Mouse (Mus musculus): Measurements from ENCODE around the gene H2al2a. TPM values are rescaled to one million over a fixed set of nuclear protein-coding genes. Genes with fewer than 3 reads are reported as not detected.

The H2al2a gene
- not detected in 2 replicates for polyA plus RNA-seq (2012; ENCODE audit: insufficient read depth, low replicate concordance)

DNA sequence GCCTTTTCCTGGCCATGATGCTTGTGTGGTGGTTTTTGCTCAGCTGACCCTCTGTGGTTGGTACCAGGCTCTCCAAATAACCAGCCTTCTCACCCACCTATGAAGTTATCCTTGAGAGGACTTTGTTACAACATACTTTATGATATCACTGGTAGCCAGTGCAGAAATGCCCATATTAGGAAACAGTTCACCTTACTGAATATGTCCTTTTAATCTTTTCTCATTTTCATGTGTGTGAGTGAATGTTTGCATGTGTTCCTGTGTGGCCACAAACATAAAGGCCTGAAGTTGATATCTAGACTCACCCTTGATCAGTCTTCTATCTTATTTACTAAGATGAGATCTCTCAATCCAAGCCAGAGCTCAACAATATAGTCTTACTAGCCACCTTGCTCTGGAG, at the start of gene H2al2a:
H2al2a (minus strand) TSS at position 101 of the 400 bp plus-strand sequence.
- Histone ChIP-seq H3K9me3 (peaks cover 9% of the 10 kb centered on the region; the same call in 1 of the 2 replicates), H3K4me1 (peaks cover under 1% of the 10 kb centered on the region; the same call in 1 of the 2 replicates), H3K36me3 (replicated peaks; ENCODE audit: low read length) (no peaks in the 10 kb centered on the region), H3K4me3 (replicated peaks) (no peak within 1 kb of the TSS), H3K27me3 (replicated peaks) (peaks cover 2% of the 10 kb centered on the region)
- TF ChIP-seq FLI1 (IDR thresholded peaks at IDR 0.05; ENCODE audit: low read length), result no peak
- no peak for TF ChIP-seq GATA1 (IDR thresholded peaks at IDR 0.05; ENCODE audit: borderline replicate concordance, low read length)

GRCm38 (mm10) chr2:18046186-18046585, 49.4 kb upstream of the H2al2a start:
- TF ChIP-seq FLI1 (IDR thresholded peaks at IDR 0.05; ENCODE audit: low read length), result no peak
- TF ChIP-seq GATA1 (IDR thresholded peaks at IDR 0.05; ENCODE audit: borderline replicate concordance, low read length), result no peak
- H3K4me3 ChIP-seq (replicated peaks), result peak overlapping the region; percentile 97
- H3K27me3 ChIP-seq (replicated peaks), result peaks cover 37% of the 10 kb centered on the region

DNA sequence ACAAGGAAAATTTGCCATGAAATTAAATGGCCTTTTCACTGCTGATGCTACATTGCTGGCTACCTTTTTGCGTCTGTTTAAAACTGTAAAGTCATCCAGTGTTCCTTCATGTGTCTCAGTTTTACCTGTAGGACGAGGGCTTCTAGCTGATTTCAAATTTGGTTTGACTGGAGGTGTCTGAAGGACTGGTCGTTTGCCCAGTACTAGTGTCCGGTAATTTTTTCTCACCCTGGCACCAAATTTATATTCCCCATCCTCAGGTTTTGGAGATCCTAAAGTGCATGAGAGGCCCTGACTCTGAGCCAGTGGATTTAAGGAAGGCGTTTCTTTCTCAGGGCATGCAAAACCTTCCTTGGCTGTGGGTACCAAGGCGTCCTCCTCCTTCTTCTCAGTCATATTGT, 49.0 kb upstream of the H2al2a start:
- Histone ChIP-seq H3K4me3 (replicated peaks) (peak overlapping the region; percentile 97), H3K27me3 (replicated peaks) (peaks cover 40% of the 10 kb centered on the region), H3K36me3 (replicated peaks; ENCODE audit: low read length) (no peaks in the 10 kb centered on the region), H3K4me1 (peaks cover 44% of the 10 kb centered on the region), H3K9me3 (no peaks in the 10 kb centered on the region)
- TF ChIP-seq GATA1 (IDR thresholded peaks at IDR 0.05; ENCODE audit: borderline replicate concordance, low read length) (no peak), FLI1 (IDR thresholded peaks at IDR 0.05; ENCODE audit: low read length) (no peak)

More at GRCm38 (mm10) chr2:18046186-18046585, 49.4 kb upstream of the H2al2a start:
- peaks cover 44% of the 10 kb centered on the region for H3K4me1 ChIP-seq
- no peaks in the 10 kb centered on the region for H3K9me3 ChIP-seq
- H3K36me3 ChIP-seq (replicated peaks; ENCODE audit: low read length), result no peaks in the 10 kb centered on the region

DNA sequence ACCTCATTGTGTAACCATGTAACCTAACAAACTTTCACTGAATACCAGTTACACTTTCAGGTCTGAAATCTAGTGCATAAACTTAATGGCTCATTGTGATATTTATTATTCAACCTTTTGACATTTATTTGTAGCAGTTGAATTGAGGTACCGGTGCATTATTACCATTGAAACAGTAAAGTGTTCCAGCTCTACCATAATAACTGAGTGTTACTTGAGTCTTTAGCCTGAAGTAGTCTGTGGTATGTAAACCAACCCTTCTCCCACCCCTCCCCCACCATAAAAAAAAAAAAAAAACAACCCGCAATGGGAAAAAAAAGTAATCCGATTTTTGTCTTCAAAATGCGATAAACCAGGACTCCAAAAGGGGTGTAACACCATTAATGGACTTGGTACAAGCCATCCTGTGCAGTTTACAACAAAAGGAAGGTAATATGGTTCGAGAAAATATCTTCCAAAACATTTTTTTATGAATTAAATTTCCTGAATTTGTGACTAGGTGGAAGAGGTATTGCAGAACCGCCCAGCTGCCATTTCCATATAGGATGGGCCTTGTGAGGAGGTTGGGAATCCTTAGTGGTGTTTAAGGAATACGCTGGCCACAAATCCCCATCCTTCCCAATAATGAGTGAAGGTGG, 48.5 kb upstream of the H2al2a start:
- Histone ChIP-seq H3K4me1 (peaks cover 38% of the 10 kb centered on the region), H3K9me3 (no peaks in the 10 kb centered on the region), H3K4me3 (replicated peaks) (no peak overlapping the region), H3K27me3 (replicated peaks) (peaks cover 45% of the 10 kb centered on the region), H3K36me3 (replicated peaks; ENCODE audit: low read length) (no peaks in the 10 kb centered on the region)
- TF ChIP-seq FLI1 (IDR thresholded peaks at IDR 0.05; ENCODE audit: low read length), result no peak
- no peak for TF ChIP-seq GATA1 (IDR thresholded peaks at IDR 0.05; ENCODE audit: borderline replicate concordance, low read length)

DNA sequence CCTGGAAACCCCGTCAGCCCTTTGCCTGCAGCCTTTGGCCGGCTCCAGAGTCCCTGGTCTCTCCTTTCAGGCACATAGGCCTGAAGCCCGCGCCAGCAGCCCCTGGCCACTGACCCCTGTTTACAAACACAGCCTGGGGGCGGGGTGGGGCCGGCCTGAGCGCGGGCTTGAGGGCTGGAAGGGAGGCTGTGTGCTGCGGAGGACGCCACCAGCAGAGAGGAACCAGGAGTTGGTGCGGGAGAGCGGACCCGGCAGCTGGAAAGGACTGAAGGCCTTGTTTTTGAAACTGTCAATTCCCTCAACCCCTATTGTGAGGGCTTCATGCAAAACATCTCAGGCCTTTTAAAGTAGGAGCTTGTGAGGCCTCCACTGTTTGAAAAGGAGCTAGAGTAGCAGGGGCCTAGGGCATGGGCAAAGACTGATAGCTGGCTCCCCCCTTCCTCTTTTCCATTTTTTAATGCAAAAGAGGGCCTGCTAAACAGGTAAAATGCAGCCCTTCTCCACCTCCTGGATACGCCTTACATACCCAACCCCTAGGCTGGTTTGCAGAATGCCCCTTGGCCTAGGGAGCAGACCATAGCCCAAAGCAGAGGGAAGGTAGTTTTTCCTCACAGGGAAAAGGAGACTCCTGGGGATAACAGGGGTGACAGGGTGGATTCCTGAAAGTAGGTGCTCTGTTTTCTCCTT, 44.6 kb upstream of the H2al2a start:
- H3K27me3 ChIP-seq (replicated peaks), result peaks cover 44% of the 10 kb centered on the region
- H3K4me1 ChIP-seq, result peaks cover 20% of the 10 kb centered on the region
- TF ChIP-seq FLI1 (IDR thresholded peaks at IDR 0.05; ENCODE audit: low read length) (no peak), GATA1 (IDR thresholded peaks at IDR 0.05; ENCODE audit: borderline replicate concordance, low read length) (no peak)
- H3K36me3 ChIP-seq (replicated peaks; ENCODE audit: low read length), result no peaks in the 10 kb centered on the region
- no peaks in the 10 kb centered on the region for H3K9me3 ChIP-seq
- no peak overlapping the region for H3K4me3 ChIP-seq (replicated peaks)

DNA sequence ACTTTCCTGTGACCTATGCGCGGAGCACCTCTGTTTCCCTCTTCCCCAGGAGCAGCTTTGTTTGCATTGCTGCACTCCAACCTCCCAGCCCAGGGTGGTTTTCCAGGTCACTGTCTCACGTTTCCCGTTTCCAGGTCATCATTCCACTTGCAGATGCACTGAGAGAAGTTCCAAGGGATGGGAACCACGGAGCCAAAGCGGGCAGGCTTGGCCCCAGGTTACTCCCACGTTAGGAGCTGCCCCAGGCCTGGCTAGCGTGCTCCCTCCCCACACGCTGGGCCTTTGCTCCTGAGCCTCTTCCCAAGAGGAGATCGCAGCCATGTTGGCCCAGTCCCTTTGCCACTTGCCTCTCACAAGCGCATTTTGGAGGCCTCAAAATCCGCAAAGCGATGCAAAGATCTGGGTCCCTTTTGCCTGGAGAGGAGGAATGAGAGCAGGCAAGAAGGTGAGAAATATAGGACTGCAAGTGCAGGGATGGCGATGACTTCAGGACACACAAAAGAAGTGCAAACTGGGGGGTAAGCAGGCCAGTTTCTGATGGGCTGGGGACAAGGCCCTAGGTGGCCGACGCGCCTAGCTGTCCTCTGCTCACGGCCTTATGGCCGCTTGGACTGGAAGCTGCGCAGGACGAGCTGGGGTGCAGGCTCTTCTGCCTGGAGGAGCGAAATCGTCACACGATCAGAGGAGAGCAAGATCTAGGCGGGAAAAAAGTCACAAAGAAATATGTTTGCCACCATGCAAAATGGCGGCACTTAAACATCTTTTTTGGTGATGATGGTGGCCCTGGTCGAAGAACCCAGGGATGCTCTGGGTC, 43.8 kb upstream of the H2al2a start:
- TF ChIP-seq FLI1 (IDR thresholded peaks at IDR 0.05; ENCODE audit: low read length) (no peak), GATA1 (IDR thresholded peaks at IDR 0.05; ENCODE audit: borderline replicate concordance, low read length) (no peak)
- peaks cover 36% of the 10 kb centered on the region for H3K27me3 ChIP-seq (replicated peaks)

DNA sequence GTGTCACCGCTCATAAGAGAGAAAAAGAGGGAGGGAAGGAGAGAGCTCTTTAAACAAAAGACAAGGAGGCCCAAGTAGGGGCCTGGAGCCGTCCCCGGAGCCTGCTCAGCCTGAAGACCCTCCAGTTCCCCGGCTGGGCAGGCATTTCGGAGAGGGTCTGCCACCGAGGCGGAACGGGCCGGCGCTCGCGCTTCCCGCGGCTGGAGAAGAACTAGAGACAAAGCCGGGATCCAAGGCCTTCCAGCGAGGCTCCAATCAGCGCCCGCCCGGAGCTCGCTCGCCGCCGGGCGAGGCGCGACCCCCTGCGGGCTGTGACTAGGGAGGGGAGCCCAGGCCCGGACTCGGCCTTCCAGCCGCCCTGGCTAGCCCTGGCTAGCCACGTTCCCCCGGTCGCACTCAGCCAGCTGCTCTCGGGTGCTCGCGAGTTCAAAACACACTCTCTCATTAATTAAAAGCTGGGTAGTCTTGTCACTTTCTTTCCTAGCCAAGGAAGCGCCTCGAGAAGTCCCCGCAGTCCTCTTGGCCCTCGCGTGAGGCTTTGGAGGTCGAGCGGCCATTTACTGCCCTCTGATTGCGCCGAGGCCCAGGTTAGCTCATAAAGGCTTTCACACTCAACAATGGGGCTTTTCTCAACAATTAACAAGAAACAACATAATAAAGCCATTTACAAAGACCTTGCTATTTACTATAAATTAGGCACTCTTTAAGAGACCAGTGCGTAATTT, 43.0 kb upstream of the H2al2a start:
- no peaks in the 10 kb centered on the region for H3K36me3 ChIP-seq (replicated peaks; ENCODE audit: low read length)
- no peak overlapping the region for H3K4me3 ChIP-seq (replicated peaks)
- peaks cover 12% of the 10 kb centered on the region for H3K4me1 ChIP-seq
- no peaks in the 10 kb centered on the region for H3K9me3 ChIP-seq
- TF ChIP-seq GATA1 (IDR thresholded peaks at IDR 0.05; ENCODE audit: borderline replicate concordance, low read length) (no peak), FLI1 (IDR thresholded peaks at IDR 0.05; ENCODE audit: low read length) (no peak)
- peaks cover 35% of the 10 kb centered on the region for H3K27me3 ChIP-seq (replicated peaks)

More for the DNA sequence above, 43.8 kb upstream of the H2al2a start:
- Histone ChIP-seq H3K4me1 (peaks cover 12% of the 10 kb centered on the region), H3K4me3 (replicated peaks) (no peak overlapping the region), H3K9me3 (no peaks in the 10 kb centered on the region), H3K36me3 (replicated peaks; ENCODE audit: low read length) (no peaks in the 10 kb centered on the region)

DNA sequence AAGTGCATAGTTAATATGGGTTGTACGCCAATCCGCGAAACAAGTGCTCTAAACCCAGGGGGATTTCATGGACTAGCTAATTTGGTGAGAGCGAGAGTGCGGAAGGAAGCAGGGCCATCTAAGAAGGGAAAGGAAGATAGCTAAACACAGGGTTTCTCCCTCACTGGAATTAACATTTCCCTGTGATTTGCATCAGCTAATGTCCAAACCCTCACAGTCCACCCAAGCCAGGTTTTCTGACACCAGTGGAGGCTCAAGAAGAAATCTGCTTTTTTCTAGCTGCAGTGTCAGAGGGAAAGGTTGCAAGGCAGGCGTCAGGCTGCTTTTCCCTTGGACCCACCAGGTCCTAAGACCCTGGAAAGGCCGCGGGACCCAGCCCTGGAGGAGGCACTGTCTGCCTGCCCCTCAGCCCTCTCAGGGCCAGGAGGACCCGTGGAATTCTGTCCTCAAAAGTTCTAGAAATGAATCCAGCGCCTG, 42.2 kb upstream of the H2al2a start:
- TF ChIP-seq GATA1 (IDR thresholded peaks at IDR 0.05; ENCODE audit: borderline replicate concordance, low read length) (no peak), FLI1 (IDR thresholded peaks at IDR 0.05; ENCODE audit: low read length) (no peak)
- H3K27me3 ChIP-seq (replicated peaks), result peaks cover 38% of the 10 kb centered on the region
- H3K9me3 ChIP-seq, result no peaks in the 10 kb centered on the region
- H3K36me3 ChIP-seq (replicated peaks; ENCODE audit: low read length), result no peaks in the 10 kb centered on the region
- H3K4me3 ChIP-seq (replicated peaks), result no peak overlapping the region
- H3K4me1 ChIP-seq, result peaks cover 12% of the 10 kb centered on the region

DNA sequence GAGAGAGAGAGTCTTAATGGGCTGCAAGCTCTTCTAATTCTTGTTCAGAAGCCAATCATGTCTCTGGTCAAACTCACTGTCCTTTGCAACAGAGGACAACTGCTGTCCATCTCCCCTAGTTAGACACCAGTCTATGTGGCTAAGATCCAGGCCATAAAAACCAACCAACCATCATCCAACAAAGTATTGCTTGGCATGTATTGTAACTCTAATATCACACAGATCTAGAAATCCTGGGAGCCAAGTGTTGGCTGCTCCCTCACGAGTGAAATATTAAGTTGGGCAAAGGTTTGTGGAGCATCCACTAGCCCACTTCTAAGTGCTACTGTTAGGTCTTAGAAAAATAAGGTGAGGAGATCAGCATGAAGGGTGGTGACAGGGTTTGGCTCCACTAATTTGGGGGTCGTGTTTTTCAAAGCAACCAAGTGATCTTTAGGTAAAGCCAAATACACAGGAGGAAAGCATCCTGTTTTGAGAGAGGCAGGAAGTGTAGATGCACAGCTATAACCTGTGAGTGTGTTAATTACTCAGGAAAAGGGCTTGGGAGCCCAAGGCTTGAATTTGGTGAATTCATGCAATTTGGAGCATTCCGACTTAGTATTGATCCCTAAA, 41.5 kb upstream of the H2al2a start:
- Histone ChIP-seq H3K4me1 (peaks cover 12% of the 10 kb centered on the region), H3K27me3 (replicated peaks) (peaks cover 45% of the 10 kb centered on the region), H3K36me3 (replicated peaks; ENCODE audit: low read length) (no peaks in the 10 kb centered on the region), H3K4me3 (replicated peaks) (no peak overlapping the region), H3K9me3 (no peaks in the 10 kb centered on the region)
- TF ChIP-seq FLI1 (IDR thresholded peaks at IDR 0.05; ENCODE audit: low read length) (no peak), GATA1 (IDR thresholded peaks at IDR 0.05; ENCODE audit: borderline replicate concordance, low read length) (no peak)
